Mouse (Mus musculus) hindbrain, postnatal 0 days (tissue): ENCODE measurements around the gene Sgf29. TPM values are rescaled to one million over a fixed set of nuclear protein-coding genes. Genes with fewer than 3 reads are reported as not detected.

Experiments used
- ATAC-seq: fragments of 200-750 bp; cut with Nextera tagmentation; 2 replicates; pipeline ENCODE4 v1.8.0; 2017; ENCODE audit warnings: mild to moderate bottlenecking, moderate TSS enrichment, moderate library complexity
- DNase-seq: peaks from one replicate; pipeline ENCODE4 v3.0.0-alpha.2; 2015; ENCODE audit warnings: low spot score
- H3K27ac ChIP-seq: fragments of 300-500 bp; sonication (generic); 2 replicates; pipeline ENCODE4 v1.5.1; 2014; ENCODE audit warnings: mild to moderate bottlenecking
- H3K27me3 ChIP-seq: fragments of 300-500 bp; sonication (generic); 2 replicates; pipeline ENCODE4 v1.6.1; 2014; ENCODE audit warnings: low read length, mixed read lengths; ENCODE audit not compliant: insufficient read depth
- H3K36me3 ChIP-seq: fragments of 300-500 bp; sonication (generic); 2 replicates; pipeline ENCODE4 v1.6.1; 2014; ENCODE audit warnings: low read length, mixed read lengths; ENCODE audit not compliant: insufficient read depth
- H3K4me1 ChIP-seq: fragments of 300-500 bp; sonication (generic); 2 replicates; pipeline ENCODE4 v1.6.1; 2014; ENCODE audit warnings: antibody characterized with exemption, low read length, mixed read lengths; ENCODE audit not compliant: insufficient read depth
- H3K4me2 ChIP-seq: fragments of 300-500 bp; sonication (generic); 2 replicates; pipeline ENCODE4 v1.6.1; 2014; ENCODE audit warnings: low read depth, mild to moderate bottlenecking, low read length, moderate library complexity, mixed read lengths
- H3K4me3 ChIP-seq: fragments of 300-500 bp; sonication (generic); 2 replicates; pipeline ENCODE4 v1.5.1; 2014; ENCODE audit warnings: low read length
- H3K9ac ChIP-seq: fragments of 300-500 bp; sonication (generic); replicated peaks from 2 replicates; pipeline ENCODE4 v1.6.1; 2014; ENCODE audit warnings: mild to moderate bottlenecking, low read length, moderate library complexity, mixed read lengths
- H3K9me3 ChIP-seq: fragments of 300-500 bp; sonication (generic); 2 replicates; pipeline ENCODE4 v1.6.1; 2016; ENCODE audit warnings: low read length, mixed read lengths
- CTCF ChIP-seq: IDR thresholded peaks from 2 replicates; pipeline ENCODE4 v1.5.1; 2016; ENCODE audit warnings: antibody characterized with exemption, control low read depth, low read depth
- WGBS: fragments of 180-500 bp; shearing (Covaris S2); extraction: QIAGEN DNeasy Blood & Tissue Kit; methylation state at CpG from one replicate; pipeline ENCODE4 v1.1.7; 2014; 5-methylcytosine and 5-hydroxymethylcytosine counted together
- polyA plus RNA-seq: library from polyadenylated mRNA; unstranded; fragments of >200 nt; fragmentation: Nextera tagmentation; extraction: Ambion mirVana; gene quantifications from 2 replicates; pipeline ENCODE4 v1.2.1, GENCODE M21; 2015
- total RNA-seq: library from RNA; depleted of rRNA; stranded (reverse); fragments of >200 nt; gene quantifications from 2 replicates; pipeline ENCODE4 v1.2.3, GENCODE M21; 2014

Sgf29 gene
- total and polyA plus RNA-seq, 2 experiments from 2014 or later = 36.3 to 47.0 TPM

- peak overlapping the region; percentile 69 for H3K4me3 ChIP-seq
- H3K36me3 ChIP-seq = peaks cover 19% of the 10 kb centered on the region
- H3K4me2 ChIP-seq = peak overlapping the region; percentile 75
- peak overlapping the region; percentile 71 for H3K9ac ChIP-seq
- ATAC-seq (no peak), DNase-seq (no peak)
- H3K27me3 ChIP-seq = no peaks in the 10 kb centered on the region
- WGBS = 2% methylated on average over 17 of the region's 17 CpGs
- peaks cover 1% of the 10 kb centered on the region; the same call in 1 of the 2 replicates for H3K4me1 ChIP-seq
- TF ChIP-seq CTCF = no peak
- H3K27ac ChIP-seq = peak overlapping the region; percentile 77
- no peaks in the 10 kb centered on the region for H3K9me3 ChIP-seq
Observed at GRCm38 (mm10) chr7:126696303-126696702, 47.2 kb downstream of the Sgf29 start.

GRCm38 (mm10) chr7:126696886-126697285, 47.8 kb downstream of the Sgf29 start:
- H3K27ac ChIP-seq = no peak overlapping the region; the same call in 1 of the 2 replicates
- peak overlapping the region; percentile 75 for H3K4me2 ChIP-seq
- H3K9ac ChIP-seq = peak overlapping the region; percentile 71
- H3K9me3 ChIP-seq = no peaks in the 10 kb centered on the region
- no peak for TF ChIP-seq CTCF
- H3K4me1 ChIP-seq = peaks cover 6% of the 10 kb centered on the region; the same call in 1 of the 2 replicates
- WGBS = 61% methylated on average over 3 of the region's 3 CpGs
- peak overlapping the region; percentile 69 for H3K4me3 ChIP-seq
- peaks cover 15% of the 10 kb centered on the region; the same call in 1 of the 2 replicates for H3K36me3 ChIP-seq
- H3K27me3 ChIP-seq = no peaks in the 10 kb centered on the region
- DNase-seq (no peak), ATAC-seq (no peak)

- Histone ChIP-seq H3K27me3 (no peaks in the 10 kb centered on the region), H3K36me3 (peaks cover 10% of the 10 kb centered on the region; the same call in 1 of the 2 replicates), H3K4me3 (no peak overlapping the region), H3K27ac (no peak overlapping the region), H3K9me3 (no peaks in the 10 kb centered on the region), H3K9ac (no peak overlapping the region), H3K4me1 (peaks cover 15% of the 10 kb centered on the region; the same call in 1 of the 2 replicates), H3K4me2 (no peak overlapping the region)
- TF ChIP-seq CTCF = no peak
- no peak for ATAC-seq
- WGBS = 91% methylated on average over 8 of the region's 8 CpGs
- DNase-seq = no peak
Observed at GRCm38 (mm10) chr7:126697838-126698237, 48.7 kb downstream of the Sgf29 start.

- 80% methylated on average over 25 of the region's 25 CpGs for WGBS
Observed at GRCm38 (mm10) chr7:126700063-126701015, 51.2 kb downstream of the Sgf29 start.

GRCm38 (mm10) chr7:126701070-126701469, 52.0 kb downstream of the Sgf29 start:
- peaks cover 10% of the 10 kb centered on the region; the same call in 1 of the 2 replicates for H3K36me3 ChIP-seq
- DNase-seq (peak; percentile 94), ATAC-seq (peak; percentile 58)
- no peaks in the 10 kb centered on the region for H3K9me3 ChIP-seq
- H3K27me3 ChIP-seq = no peaks in the 10 kb centered on the region
- no peak overlapping the region for H3K27ac ChIP-seq
- H3K4me3 ChIP-seq = no peak overlapping the region
- 0% methylated on average over 11 of the region's 11 CpGs for WGBS
- peaks cover 19% of the 10 kb centered on the region for H3K4me1 ChIP-seq
- H3K4me2 ChIP-seq = peak overlapping the region; percentile 33
- H3K9ac ChIP-seq = peak overlapping the region; percentile 81
- TF ChIP-seq CTCF = peak; percentile 89

More at GRCm38 (mm10) chr7:126700063-126701015, 51.2 kb downstream of the Sgf29 start:
- Histone ChIP-seq H3K4me3 (no peak overlapping the region), H3K27me3 (no peaks in the 10 kb centered on the region), H3K9me3 (no peaks in the 10 kb centered on the region), H3K4me2 (no peak overlapping the region), H3K27ac (no peak overlapping the region), H3K36me3 (peaks cover 10% of the 10 kb centered on the region; the same call in 1 of the 2 replicates), H3K9ac (peak overlapping the region; percentile 81; the same call in 1 of the 2 replicates), H3K4me1 (peaks cover 19% of the 10 kb centered on the region)
- DNase-seq (no peak), ATAC-seq (no peak)
- TF ChIP-seq CTCF = no peak

GRCm38 (mm10) chr7:126701559-126702357, 52.6 kb downstream of the Sgf29 start:
- H3K4me3 ChIP-seq = no peak overlapping the region
- ATAC-seq (no peak), DNase-seq (no peak)
- WGBS = 56% methylated on average over 24 of the region's 24 CpGs
- H3K9me3 ChIP-seq = no peaks in the 10 kb centered on the region
- peak overlapping the region; percentile 33 for H3K4me2 ChIP-seq
- peaks cover 10% of the 10 kb centered on the region; the same call in 1 of the 2 replicates for H3K36me3 ChIP-seq
- H3K4me1 ChIP-seq = peaks cover 19% of the 10 kb centered on the region
- H3K9ac ChIP-seq = peak overlapping the region; percentile 81
- no peak for TF ChIP-seq CTCF
- no peaks in the 10 kb centered on the region for H3K27me3 ChIP-seq
- H3K27ac ChIP-seq = no peak overlapping the region
